Mouse (Mus musculus) G1E (cell line): ENCODE data around the gene Podxl2.

ENCODE experiments used
- CTCF ChIP-seq: IDR thresholded peaks from 2 replicates; pipeline ENCODE4 v1.5.1; 2012; ENCODE audit warnings: low read depth, low read length, inconsistent platforms, mixed read lengths
- GATA1 ChIP-seq: IDR thresholded peaks from 2 replicates; pipeline ENCODE4 v1.6.1; 2012; ENCODE audit warnings: borderline replicate concordance, low read length, inconsistent platforms, mixed read lengths
- GATA2 ChIP-seq: IDR thresholded peaks from 2 replicates; pipeline ENCODE4 v1.6.1; 2012; ENCODE audit warnings: low read depth, low read length, inconsistent platforms, borderline replicate concordance
- POLR2AphosphoS5 ChIP-seq: IDR thresholded peaks from 2 replicates; pipeline ENCODE4 v1.6.1; 2012; ENCODE audit warnings: low read depth, low read length, inconsistent platforms; ENCODE audit not compliant: insufficient replicate concordance
- TAL1 ChIP-seq: conservative IDR thresholded peaks from 2 replicates; pipeline ENCODE4 v1.6.1; 2012; ENCODE audit warnings: low read depth, low read length, inconsistent platforms, mixed read lengths

DNA sequence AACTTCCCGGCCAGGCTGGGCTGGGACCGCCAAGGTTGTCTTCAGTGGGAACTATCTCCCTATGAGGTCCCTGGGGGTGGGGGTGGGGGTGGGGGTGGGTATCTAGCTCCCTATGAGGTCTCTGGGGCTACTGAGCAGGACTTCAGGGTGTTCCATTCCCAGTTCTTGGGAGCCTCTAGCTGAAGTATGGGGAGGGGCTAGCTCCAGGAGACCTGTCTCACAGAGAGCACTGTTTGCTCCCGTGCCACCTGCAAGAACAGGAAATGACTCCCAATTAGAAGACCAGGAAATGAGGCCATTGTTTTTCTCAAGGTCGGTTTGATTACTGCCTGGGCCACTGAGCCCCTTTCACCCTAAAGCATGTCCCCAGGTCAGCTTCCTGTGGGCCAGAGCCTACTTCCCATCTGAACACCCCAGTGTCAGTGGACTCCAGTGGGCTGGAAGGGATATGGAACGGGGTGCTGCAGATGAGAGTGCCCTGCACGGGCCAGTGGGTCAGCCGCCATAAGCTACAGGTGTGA lies 62.9 kb downstream of the Podxl2 start:
- TF ChIP-seq CTCF = no peak
- no peak for TF ChIP-seq TAL1
- no peak for TF ChIP-seq GATA1
- no peak for TF ChIP-seq POLR2AphosphoS5
- no peak for TF ChIP-seq GATA2
